In genomic region chr5:115507981-115508858, GRCm38 (mm10) we compare ENCODE assay signal across 8 mouse cellular contexts. TPM values are rescaled to one million over a fixed set of nuclear protein-coding genes. Genes with fewer than 3 reads are reported as not detected.
DNase-seq lines count a peak whose midpoint lies in the region; ATAC-seq and TF ChIP-seq lines count a peak whose summit lies in the region.

No protein-coding gene starts in this region.

- 51% methylated on average over 18 of the region's 18 CpGs for WGBS in heart, embryonic 13.5 days
- 27% methylated on average over 18 of the region's 18 CpGs for WGBS in kidney, postnatal 0 days

- TF ChIP-seq CTCF in kidney, postnatal 0 days (IDR thresholded peaks at IDR 0.05; ENCODE audit: low read depth): 0 out of 2 replicates have a peak, but pooled peaks have one; percentile 7

- H3K9me3 ChIP-seq in heart, embryonic 13.5 days: no peaks in the 10 kb centered on the region
- H3K9me3 ChIP-seq in kidney, postnatal 0 days (replicated peaks; ENCODE audit: low read length): no peaks in the 10 kb centered on the region

- peak overlapping the region; percentile 79 for H3K4me3 ChIP-seq in brown adipose tissue, adult 24 weeks (ENCODE audit: insufficient read depth, low read depth, low read length)
- H3K4me3 ChIP-seq in heart, embryonic 13.5 days: peak overlapping the region; percentile 95
- peak overlapping the region; percentile 93 for H3K4me3 ChIP-seq in kidney, postnatal 0 days (replicated peaks; ENCODE audit: low read depth, low read length)

- peak overlapping the region; percentile 78 for H3K27ac ChIP-seq in brown adipose tissue, adult 24 weeks (replicated peaks; ENCODE audit: low read depth, low read length)
- H3K27ac ChIP-seq in heart, embryonic 13.5 days (replicated peaks): peak overlapping the region; percentile 75
- peak overlapping the region; percentile 78 for H3K27ac ChIP-seq in kidney, postnatal 0 days

- peaks cover 11% of the 10 kb centered on the region for H3K36me3 ChIP-seq in heart, embryonic 13.5 days
- H3K36me3 ChIP-seq in kidney, postnatal 0 days (ENCODE audit: insufficient read depth, low read length): no peaks in the 10 kb centered on the region

- no peak for ATAC-seq in heart, embryonic 13.5 days (ENCODE audit: extremely low read depth, insufficient number of reproducible peaks, low FRiP score, low TSS enrichment)
- no peak for ATAC-seq in kidney, postnatal 0 days (replicated peaks; ENCODE audit: low FRiP score, low read depth)

- peaks cover 22% of the 10 kb centered on the region for H3K4me1 ChIP-seq in brown adipose tissue, adult 24 weeks (ENCODE audit: control insufficient read depth, insufficient read depth, insufficient read length, low read length)
- peaks cover 48% of the 10 kb centered on the region for H3K4me1 ChIP-seq in heart, embryonic 13.5 days
- peaks cover 30% of the 10 kb centered on the region for H3K4me1 ChIP-seq in kidney, postnatal 0 days (replicated peaks; ENCODE audit: insufficient read depth, low read length)

- DNase-seq in cerebellum, adult 11-12 months: peak; percentile 77
- no peak for DNase-seq in cerebellum, postnatal 4 days (ENCODE audit: low spot score in 2 of 2)
- no peak for DNase-seq in kidney, postnatal 0 days (ENCODE audit: low spot score)
- DNase-seq in lung, postnatal 4 days: peak; percentile 68 to 73
- no peak for DNase-seq in natural killer cell, adult 2 months (ENCODE audit: low spot score in 2 of 2)
- no peak for DNase-seq in urinary bladder, adult 2 months (ENCODE audit: low spot score)

- no peaks in the 10 kb centered on the region; the same call in 1 of the 2 replicates for H3K27me3 ChIP-seq in heart, embryonic 13.5 days (replicated peaks)
- H3K27me3 ChIP-seq in kidney, postnatal 0 days (ENCODE audit: insufficient read depth, low read length): no peaks in the 10 kb centered on the region

- peak overlapping the region; percentile 94 for H3K4me2 ChIP-seq in heart, embryonic 13.5 days
- peak overlapping the region; percentile 88 for H3K4me2 ChIP-seq in kidney, postnatal 0 days (ENCODE audit: low read length)

- peak overlapping the region; percentile 98 for H3K9ac ChIP-seq in heart, embryonic 13.5 days
- H3K9ac ChIP-seq in kidney, postnatal 0 days (ENCODE audit: low read depth, low read length): peak overlapping the region; percentile 96

RNA-seq across cellular contexts. Expression of gene Pxn, which starts 1.7 kb away (rescaled TPM):
- polyA plus RNA-seq in brown adipose tissue, adult 24 weeks (2012; ENCODE audit: insufficient read depth, insufficient read length, missing spikeins): 10.6 and 12.2 TPM in 2 replicates
- 29.7 and 31.7 TPM in 2 replicates for polyA plus RNA-seq in heart, embryonic 13.5 days (2015; fragmentation: Nextera tagmentation; extraction: Ambion mirVana)
- polyA plus RNA-seq in kidney, postnatal 0 days (2015; fragmentation: Nextera tagmentation; extraction: Ambion mirVana): 48.3 and 53.1 TPM in 2 replicates
- polyA plus RNA-seq in urinary bladder, adult 2 months (2012; rRNA removed): 68.7 and 73.4 TPM in 2 replicates

RNA-seq across cellular contexts. Expression of gene Sirt4, which starts 23.7 kb away (rescaled TPM):
- polyA plus RNA-seq in brown adipose tissue, adult 24 weeks (2012; ENCODE audit: insufficient read depth, insufficient read length, missing spikeins): 11.4 and 18.4 TPM in 2 replicates
- 18.9 and 19.8 TPM in 2 replicates for polyA plus RNA-seq in heart, embryonic 13.5 days (2015; fragmentation: Nextera tagmentation; extraction: Ambion mirVana)
- polyA plus RNA-seq in kidney, postnatal 0 days (2015; fragmentation: Nextera tagmentation; extraction: Ambion mirVana): 19.6 and 20.2 TPM in 2 replicates
- 56.1 and 75.8 TPM in 2 replicates for polyA plus RNA-seq in urinary bladder, adult 2 months (2012; rRNA removed)

RNA-seq across cellular contexts. Expression of gene Pla2g1b, which starts 42.2 kb away (rescaled TPM):
- not detected in 2 replicates for polyA plus RNA-seq in brown adipose tissue, adult 24 weeks (2012; ENCODE audit: insufficient read depth, insufficient read length, missing spikeins)
- 0.88 and 1.1 TPM in 2 replicates for polyA plus RNA-seq in heart, embryonic 13.5 days (2015; fragmentation: Nextera tagmentation; extraction: Ambion mirVana)
- 0.97 and 0.98 TPM in 2 replicates for polyA plus RNA-seq in kidney, postnatal 0 days (2015; fragmentation: Nextera tagmentation; extraction: Ambion mirVana)
- not detected in 2 replicates for polyA plus RNA-seq in urinary bladder, adult 2 months (2012; rRNA removed)

RNA-seq across cellular contexts. Expression of gene Rplp0, which starts 51.0 kb away (rescaled TPM):
- 575 and 685 TPM in 2 replicates for polyA plus RNA-seq in brown adipose tissue, adult 24 weeks (2012; ENCODE audit: insufficient read depth, insufficient read length, missing spikeins)
- polyA plus RNA-seq in heart, embryonic 13.5 days (2015; fragmentation: Nextera tagmentation; extraction: Ambion mirVana): 1,009 and 1,125 TPM in 2 replicates
- 1,459 and 1,525 TPM in 2 replicates for polyA plus RNA-seq in kidney, postnatal 0 days (2015; fragmentation: Nextera tagmentation; extraction: Ambion mirVana)
- polyA plus RNA-seq in urinary bladder, adult 2 months (2012; rRNA removed): 2,459 and 2,490 TPM in 2 replicates

RNA-seq across cellular contexts. Expression of gene Gcn1l1, which starts 56.8 kb away (rescaled TPM):
- polyA plus RNA-seq in brown adipose tissue, adult 24 weeks (2012; ENCODE audit: insufficient read depth, insufficient read length, missing spikeins): 9.9 and 15.0 TPM in 2 replicates
- polyA plus RNA-seq in heart, embryonic 13.5 days (2015; fragmentation: Nextera tagmentation; extraction: Ambion mirVana): 24.6 and 26.7 TPM in 2 replicates
- polyA plus RNA-seq in kidney, postnatal 0 days (2015; fragmentation: Nextera tagmentation; extraction: Ambion mirVana): 20.7 and 24.5 TPM in 2 replicates
- polyA plus RNA-seq in urinary bladder, adult 2 months (2012; rRNA removed): 17.8 and 26.4 TPM in 2 replicates

Comparison
In these comparisons a context has a peak if more than half of its experiments do, and no peak if none do; other contexts are left out.
1. DNase-seq: peak in cerebellum, adult 11-12 months (single experiment) and lung, postnatal 4 days (2 of 2); none in cerebellum, postnatal 4 days (0 of 2), kidney, postnatal 0 days (single experiment), natural killer cell, adult 2 months (0 of 2) and urinary bladder, adult 2 months (single experiment).
2. Peak in every context shown above with its lines, with median percentiles within 50 percentile points of each other: H3K27ac ChIP-seq and H3K4me3 ChIP-seq.